Comparison of ENCODE assay signal across 10 mouse cellular contexts in the genomic region with DNA sequence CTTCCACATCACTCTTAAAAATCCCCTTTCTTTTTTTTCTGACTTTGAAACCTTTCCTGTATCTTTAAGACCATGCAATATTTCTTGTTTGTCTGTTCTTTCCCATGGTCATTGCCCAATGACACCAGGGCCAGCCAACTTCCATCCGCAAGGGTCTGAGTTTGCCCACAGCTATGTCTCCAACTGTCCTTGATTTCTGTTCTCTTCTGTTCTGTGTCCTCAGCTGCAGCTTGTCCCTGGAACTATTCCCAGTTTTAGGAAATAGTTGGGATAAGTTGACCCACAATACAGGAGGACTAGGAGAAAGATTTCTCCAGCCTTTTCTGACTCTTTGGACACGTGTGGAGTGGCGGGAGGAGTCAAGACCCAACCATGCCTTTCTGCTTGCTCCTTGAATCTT. TPM values are rescaled to one million over a fixed set of nuclear protein-coding genes. Genes with fewer than 3 reads are reported as not detected.
A peak's percentile ranks its signal among the peaks of the same experiment; 100 is the strongest.
DNase-seq lines count a peak whose midpoint lies in the region.
"Had no signal": no experiment of that assay in that cellular context is flagged by ENCODE, and none has a peak within 500 bp of the region (broad histone marks: within the 10 kb centered on the region; RNA-seq: fewer than 3 reads in every experiment).

No protein-coding gene starts in this region.

- intact Hi-C loops in left cerebral cortex, postnatal 4 days (cut with DNase I) = no loop called here

- peak; percentile 67 for DNase-seq in gastrocnemius, adult 18-20 months (ENCODE audit: low spot score)
- no peak for DNase-seq in gastrocnemius, postnatal 4 days (ENCODE audit: low spot score in 2 of 2)
- peak; percentile 83 for DNase-seq in Muller cell, postnatal 12 days (ENCODE audit: inconsistent ontology term)
- peak; percentile 86 for DNase-seq in fibroblast of lung, adult 2 months (ENCODE audit: low read depth)
- peak; percentile 54 for DNase-seq in lung, postnatal 10 days
- DNase-seq in left cerebral cortex, postnatal 4 days = no peak
- DNase-seq in retina, postnatal 1 day = no peak
- no peak for DNase-seq in urinary bladder, postnatal 14 days (ENCODE audit: low spot score)
- DNase-seq: cerebellum, adult 8-10 months; layer of hippocampus, postnatal 36 days had no signal

RNA-seq across cellular contexts. Expression of gene Mocs2, which starts 57.1 kb away (rescaled TPM):
- total RNA-seq in gastrocnemius, adult 18-20 months (2021) = 10 to 100 TPM; 40.3 to 49.3 TPM
- total RNA-seq in gastrocnemius, postnatal 4 days (2021) = 10 to 100 TPM; 48.1 to 59.6 TPM
- 10 to 100 TPM; 73.6 to 77.8 TPM for total RNA-seq in left cerebral cortex, postnatal 4 days (2021)

Comparison
In these comparisons a context has a peak if more than half of its experiments do, and no peak if none do; other contexts are left out.
1. DNase-seq: peak in gastrocnemius, adult 18-20 months (single experiment), Muller cell, postnatal 12 days (single experiment), fibroblast of lung, adult 2 months (single experiment) and lung, postnatal 10 days (single experiment); none in gastrocnemius, postnatal 4 days (0 of 2), left cerebral cortex, postnatal 4 days (single experiment), retina, postnatal 1 day (single experiment) and urinary bladder, postnatal 14 days (single experiment).